ENCODE assay signal across 8 mouse cellular contexts in genomic region chr8:124286461-124287124, GRCm38 (mm10). TPM values are rescaled to one million over a fixed set of nuclear protein-coding genes. Genes with fewer than 3 reads are reported as not detected.
DNase-seq lines count a peak whose midpoint lies in the region; ATAC-seq and TF ChIP-seq lines count a peak whose summit lies in the region.

No protein-coding gene starts in this region.

- H3K36me3 ChIP-seq in hindbrain, embryonic 14.5 days (replicated peaks; ENCODE audit: control insufficient read depth, insufficient read depth): no peaks in the 10 kb centered on the region

- ATAC-seq in hindbrain, embryonic 14.5 days (ENCODE audit: low FRiP score): no peak; the same call in 1 of the 2 replicates

- no peak for TF ChIP-seq CTCF in cerebellum, adult 2 months (IDR thresholded peaks at IDR 0.05; ENCODE audit: borderline replicate concordance, insufficient read depth, low read depth, low read length)

- H3K4me3 ChIP-seq in hindbrain, embryonic 14.5 days (replicated peaks; ENCODE audit: low read length): no peak overlapping the region
- H3K4me3 ChIP-seq in cerebellum, adult 2 months (replicated peaks; ENCODE audit: insufficient read depth, low read depth, low read length): no peak overlapping the region

- WGBS in hindbrain, embryonic 14.5 days: 52% methylated on average over 4 of the region's 4 CpGs
- WGBS in cerebellum, adult 2 months: 79% methylated on average over 4 of the region's 4 CpGs

- no peak for TF ChIP-seq POLR2A in cerebellum, adult 2 months (IDR thresholded peaks at IDR 0.05; ENCODE audit: borderline replicate concordance, insufficient read depth, low read length)

- no peaks in the 10 kb centered on the region for H3K9me3 ChIP-seq in hindbrain, embryonic 14.5 days (ENCODE audit: control insufficient read depth, low read length)

- H3K4me2 ChIP-seq in hindbrain, embryonic 14.5 days (replicated peaks): no peak overlapping the region

- peak overlapping the region; percentile 65 for H3K27ac ChIP-seq in hindbrain, embryonic 14.5 days
- no peak overlapping the region for H3K27ac ChIP-seq in cerebellum, adult 2 months (ENCODE audit: insufficient read depth, low read length)

- peak; percentile 19 for DNase-seq in kidney, adult 18-20 months
- DNase-seq in kidney, postnatal 14 days: no peak
- DNase-seq in MN1 (ENCODE audit: low spot score): peak; percentile 70
- DNase-seq in hindbrain, embryonic 14.5 days (ENCODE audit: low spot score): no peak
- peak; percentile 58 for DNase-seq in neural tube, embryonic 10.5 days (ENCODE audit: extremely low spot score, low spot score)
- DNase-seq in frontal cortex, postnatal 36 days (ENCODE audit: low spot score in 2 of 2): no peak
- no peak for DNase-seq in cerebellum, adult 2 months
- no peak for DNase-seq in ovary, postnatal 14 days (ENCODE audit: low spot score)

- no peaks in the 10 kb centered on the region for H3K27me3 ChIP-seq in hindbrain, embryonic 14.5 days (ENCODE audit: control insufficient read depth, insufficient read depth, low read length)
- no peaks in the 10 kb centered on the region for H3K27me3 ChIP-seq in cerebellum, adult 2 months (ENCODE audit: control insufficient read depth, insufficient read depth, low read length)

- peaks cover 54% of the 10 kb centered on the region for H3K4me1 ChIP-seq in hindbrain, embryonic 14.5 days (replicated peaks; ENCODE audit: control insufficient read depth, insufficient read depth, low read length)
- peaks cover 83% of the 10 kb centered on the region for H3K4me1 ChIP-seq in cerebellum, adult 2 months (ENCODE audit: control insufficient read depth, insufficient read depth, low read length)

- no peak overlapping the region for H3K9ac ChIP-seq in hindbrain, embryonic 14.5 days

RNA-seq across cellular contexts. Expression of gene Galnt2, which starts 55.4 kb away (rescaled TPM):
- polyA plus RNA-seq in hindbrain, embryonic 14.5 days (2014; fragmentation: Nextera tagmentation; extraction: Ambion mirVana): 62.9 and 70.6 TPM in 2 replicates
- 22.6 and 23.8 TPM in 2 replicates for polyA plus RNA-seq in cerebellum, adult 2 months (2012; rRNA removed)

Comparison
In these comparisons a context has a peak if more than half of its experiments do, and no peak if none do; other contexts are left out.
1. DNase-seq: peak in kidney, adult 18-20 months (single experiment), MN1 (single experiment) and neural tube, embryonic 10.5 days (single experiment); none in kidney, postnatal 14 days (single experiment), hindbrain, embryonic 14.5 days (single experiment), frontal cortex, postnatal 36 days (0 of 2), cerebellum, adult 2 months (0 of 2) and ovary, postnatal 14 days (single experiment).